Mouse (Mus musculus): Measurements from ENCODE around the gene Armh3.

DNA sequence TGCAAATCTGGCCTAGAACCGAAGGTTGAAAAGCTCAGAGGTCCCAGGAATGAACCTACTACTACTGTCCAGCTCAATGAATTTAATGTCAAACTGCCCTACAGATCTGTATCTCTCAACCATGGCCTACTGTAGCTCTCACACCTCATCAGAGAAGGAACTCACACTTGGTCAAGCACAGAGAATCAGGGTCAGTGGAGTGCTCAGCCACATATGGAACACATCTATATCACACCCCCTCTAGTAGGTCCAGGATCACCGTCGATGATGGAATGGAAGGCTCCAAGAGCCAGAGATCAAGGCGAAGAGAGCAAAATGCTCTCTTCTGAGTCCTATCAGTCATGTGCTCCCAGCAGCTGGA lies 150.6 kb downstream of the Armh3 start:
- no peak for TF ChIP-seq EP300 (optimal IDR thresholded peaks at IDR 0.05)
- no peak for TF ChIP-seq CTCF (IDR thresholded peaks at IDR 0.05; ENCODE audit: low read depth)
